ENCODE assay signal across 22 mouse cellular contexts in the genomic region with DNA sequence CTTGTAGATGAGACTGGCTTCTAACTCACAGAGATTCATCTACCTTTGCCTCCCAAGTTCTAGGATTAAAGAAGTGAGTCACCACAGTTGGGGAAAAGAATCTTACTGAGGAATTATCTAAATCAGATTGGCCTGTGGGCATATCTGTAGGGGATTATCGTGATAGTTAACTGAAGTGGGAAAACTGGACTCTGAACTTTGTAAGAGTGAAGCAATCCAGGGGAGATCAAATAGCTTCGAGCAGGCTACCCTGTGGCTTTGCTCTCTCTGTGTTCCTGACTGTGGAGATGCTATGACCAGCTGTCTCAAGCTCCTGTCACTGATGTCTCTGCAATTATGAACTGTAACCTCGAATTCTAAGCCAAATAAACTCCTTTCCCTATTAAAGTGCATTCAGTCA.
DNase-seq lines count a peak whose midpoint lies in the region; TF ChIP-seq lines count a peak whose summit lies in the region.
"Had no signal": no experiment of that assay in that cellular context is flagged by ENCODE, and none has a peak within 500 bp of the region (broad histone marks: within the 10 kb centered on the region; RNA-seq: fewer than 3 reads in every experiment).

No protein-coding gene starts in this region.

- H3ac ChIP-seq in C2C12 (ENCODE audit: control insufficient read depth, insufficient read length, low read depth) = no peak overlapping the region

- WGBS in liver, adult 2 months = 22% methylated on average over 3 of the region's 3 CpGs

- H3K36me3 ChIP-seq in liver, adult 2 months (ENCODE audit: control insufficient read depth, insufficient read depth, low read length) = no peaks in the 10 kb centered on the region
- H3K36me3 ChIP-seq in C2C12 (ENCODE audit: control insufficient read depth, insufficient read depth) = no peaks in the 10 kb centered on the region
- H3K36me3 ChIP-seq: embryonic facial prominence, embryonic 13.5 days; embryonic facial prominence, embryonic 15.5 days; G1E had no signal

- no peak overlapping the region for H3K9ac ChIP-seq in liver, adult 2 months (ENCODE audit: low read depth, low read length)
- H3K9ac ChIP-seq: embryonic facial prominence, embryonic 13.5 days; embryonic facial prominence, embryonic 15.5 days had no signal

- TF ChIP-seq POLR2A in liver, adult 2 months (IDR thresholded peaks at IDR 0.05; ENCODE audit: extremely low read depth, insufficient read depth, low read length) = no peak

- no peak overlapping the region for H3K4me3 ChIP-seq in liver, adult 2 months (ENCODE audit: insufficient read depth, low read depth, low read length)
- H3K4me3 ChIP-seq in C2C12 (ENCODE audit: insufficient read depth, poor library complexity, severe bottlenecking) = no peak overlapping the region
- H3K4me3 ChIP-seq: embryonic facial prominence, embryonic 13.5 days; embryonic facial prominence, embryonic 15.5 days; erythroblast, embryonic 14.5 days had no signal

- peaks cover 2% of the 10 kb centered on the region; the same call in 1 of the 2 replicates for H3K4me1 ChIP-seq in liver, adult 2 months (ENCODE audit: control insufficient read depth, insufficient read depth, low read length)

- DNase-seq in liver, adult 2 months (ENCODE audit: extremely low read depth, low read depth, low spot score) = peak; percentile 51
- no peak for DNase-seq in liver
- peak; percentile 37 for DNase-seq in fat pad, adult 2 months (ENCODE audit: extremely low read depth, low read depth, low spot score)
- DNase-seq in heart, adult 11 months = no peak
- no peak for DNase-seq in c-Kit-positive CD71-positive TER-119-positive erythroid progenitor cells, embryonic 14.5 days (ENCODE audit: low spot score)
- DNase-seq: adrenal gland, adult 8-10 months; adrenal gland, postnatal 14 days; adrenal gland, postnatal 36 days; cerebellum, adult 11 months; cerebellum, adult 18-20 months; cerebellum, adult 8-10 months; cerebellum, adult 9-11 months; cerebellum, postnatal 14 days; cerebellum, postnatal 36 days; embryo, embryonic 11 days had no signal

- no peaks in the 10 kb centered on the region for H3K27me3 ChIP-seq in liver, adult 2 months (ENCODE audit: control insufficient read depth, insufficient read depth, low read length)
- no peaks in the 10 kb centered on the region for H3K27me3 ChIP-seq in C2C12 (ENCODE audit: control insufficient read depth, insufficient read depth, insufficient read length)
- H3K27me3 ChIP-seq: CH12.LX; embryonic facial prominence, embryonic 13.5 days; embryonic facial prominence, embryonic 15.5 days; Patski had no signal

- H3K79me2 ChIP-seq in liver, adult 2 months (ENCODE audit: control insufficient read depth, insufficient read depth, low read length) = no peaks in the 10 kb centered on the region
- no peaks in the 10 kb centered on the region for H3K79me2 ChIP-seq in C2C12 (ENCODE audit: control insufficient read depth, insufficient read depth)

- no peak for TF ChIP-seq CTCF in liver, adult 2 months (IDR thresholded peaks at IDR 0.05; ENCODE audit: low read depth, low read length)
- TF ChIP-seq CTCF in C2C12 (IDR thresholded peaks at IDR 0.05; ENCODE audit: control insufficient read depth, insufficient read depth, insufficient read length) = no peak

- H3K27ac ChIP-seq in liver, adult 2 months (replicated peaks; ENCODE audit: insufficient read depth, low read depth, low read length) = no peak overlapping the region
- H3K27ac ChIP-seq: embryonic facial prominence, embryonic 13.5 days; embryonic facial prominence, embryonic 15.5 days had no signal

- H3K79me3 ChIP-seq in C2C12 (ENCODE audit: low read depth) = no peaks in the 10 kb centered on the region

TF ChIP-seq in C2C12, 6 proteins besides CTCF, POLR2A, EP300 and RAD21:
- TF ChIP-seq FOSL1 (IDR thresholded peaks at IDR 0.05; ENCODE audit: insufficient read depth, low read length, poor library complexity, severe bottlenecking) (no peak), CEBPB (IDR thresholded peaks at IDR 0.05; ENCODE audit: low read depth) (peak; percentile 11)

Comparison
In these comparisons a context has a peak if more than half of its experiments do, and no peak if none do; other contexts are left out.
1. DNase-seq: peak in liver, adult 2 months (single experiment) and fat pad, adult 2 months (single experiment); none in liver (single experiment), heart, adult 11 months (single experiment) and c-Kit-positive CD71-positive TER-119-positive erythroid progenitor cells, embryonic 14.5 days (single experiment).